Mouse (Mus musculus): ENCODE data around the gene Rilp.

Rilp gene

DNA sequence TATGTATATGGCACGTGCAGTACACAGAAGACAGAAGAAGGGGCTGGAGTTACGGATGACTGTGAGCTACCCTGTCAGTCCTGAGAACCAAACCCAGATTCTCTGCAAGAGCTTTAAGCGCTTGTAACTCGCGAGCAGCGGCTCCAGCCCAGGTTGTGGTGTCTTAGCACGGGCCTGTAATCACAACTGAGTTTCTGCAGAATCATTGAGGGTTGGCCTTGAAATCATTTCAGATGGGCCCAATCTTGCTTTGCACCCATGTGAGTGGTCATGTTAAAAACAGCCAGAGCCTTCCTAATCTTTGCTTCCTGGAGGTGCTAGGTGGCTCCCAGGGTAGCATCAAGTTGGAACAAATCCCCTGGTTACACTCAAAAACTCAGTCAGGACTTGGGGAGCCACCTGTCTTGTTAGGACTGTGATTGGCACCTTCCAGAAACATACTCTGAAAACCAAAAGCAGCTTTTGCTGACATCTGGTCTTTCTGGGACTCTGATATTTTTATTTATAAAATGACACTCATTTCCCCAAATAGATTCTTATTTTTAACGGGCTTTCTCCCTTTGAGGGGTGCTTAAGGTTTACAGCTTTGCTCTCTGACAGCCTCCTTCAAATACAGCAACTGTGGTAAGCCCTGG lies 50.1 kb downstream of the Rilp start:
- DNase-seq: no peak

DNA sequence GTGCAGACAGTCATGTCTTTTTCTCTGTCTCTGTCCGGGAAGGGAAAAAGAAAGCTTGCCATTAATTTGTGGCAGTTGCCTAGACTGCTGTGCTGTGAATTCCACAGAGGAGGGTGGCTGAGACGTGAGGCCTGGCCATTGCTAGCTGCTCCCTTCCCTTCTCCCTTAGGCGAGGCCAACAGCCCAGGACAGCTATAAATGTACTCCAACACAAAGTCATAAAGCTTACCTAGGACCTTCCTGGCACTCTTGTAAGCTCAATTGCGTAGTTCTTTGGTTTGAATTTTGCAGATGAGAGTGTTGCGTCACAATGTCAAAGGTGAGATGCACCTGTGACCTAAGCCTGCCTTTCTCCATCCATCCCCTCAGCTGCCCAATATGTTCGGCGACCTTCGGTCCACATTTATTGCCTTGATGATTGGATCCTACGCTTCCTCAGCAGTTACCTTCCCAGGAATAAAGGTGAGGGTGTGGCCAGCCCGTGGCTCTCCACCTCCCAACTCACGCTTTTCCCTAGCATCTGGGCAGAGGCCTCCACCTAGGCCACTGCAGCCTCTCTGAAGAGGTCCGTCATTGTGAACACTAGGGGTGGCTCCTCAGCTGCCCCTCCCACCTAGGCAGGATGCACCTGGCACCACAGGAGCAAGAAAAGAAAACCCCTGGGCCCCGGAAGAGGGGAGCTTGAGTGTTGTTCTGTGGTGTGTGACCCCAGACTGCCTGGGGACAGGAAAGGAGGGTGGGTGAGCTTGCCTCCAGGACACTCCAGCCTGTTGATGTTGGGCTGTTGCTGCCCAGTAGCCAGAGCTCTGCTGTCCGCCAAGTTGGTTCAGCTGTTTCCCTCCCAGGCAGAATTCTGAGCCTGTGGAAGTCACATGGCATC lies 50.9 kb downstream of the Rilp start:
- no peak for DNase-seq

GRCm38 (mm10) chr11:75561410-75561791 lies 51.5 kb downstream of the Rilp start:
- DNase-seq: no peak
